Mouse (Mus musculus) embryonic facial prominence, embryonic 11.5 days (tissue): Measurements from ENCODE around the gene Ndrg4. TPM values are rescaled to one million over a fixed set of nuclear protein-coding genes. Genes with fewer than 3 reads are reported as not detected.

Experiments used
- ATAC-seq: fragments of 200-750 bp; cut with Nextera tagmentation; replicated peaks from 2 replicates; pipeline ENCODE4 v1.8.0; 2017; ENCODE audit warnings: low read depth; ENCODE audit not compliant: insufficient number of reproducible peaks, low FRiP score, low TSS enrichment
- DNase-seq: peaks from one replicate; pipeline ENCODE4 v3.0.0-alpha.2; 2015; ENCODE audit warnings: low spot score
- H3K27ac ChIP-seq: fragments of 300-500 bp; sonication (generic); replicated peaks from 2 replicates; pipeline ENCODE4 v1.5.1; 2014; ENCODE audit warnings: mild to moderate bottlenecking, low read depth, low read length, control low read depth
- H3K27me3 ChIP-seq: fragments of 300-500 bp; sonication (generic); 2 replicates; pipeline ENCODE4 v1.6.1; 2014; ENCODE audit warnings: mild to moderate bottlenecking, low read length, moderate library complexity, mixed read lengths; ENCODE audit not compliant: control insufficient read depth, insufficient read depth
- H3K36me3 ChIP-seq: fragments of 300-500 bp; sonication (generic); replicated peaks from 2 replicates; pipeline ENCODE4 v1.6.1; 2014; ENCODE audit warnings: low read depth, mild to moderate bottlenecking, low read length, moderate library complexity, mixed read lengths; ENCODE audit not compliant: control insufficient read depth, insufficient read depth
- H3K4me1 ChIP-seq: fragments of 300-500 bp; sonication (generic); 2 replicates; pipeline ENCODE4 v1.6.1; 2014; ENCODE audit warnings: low read length, mixed read lengths; ENCODE audit not compliant: control insufficient read depth, insufficient read depth
- H3K4me2 ChIP-seq: fragments of 300-500 bp; sonication (generic); 2 replicates; pipeline ENCODE4 v1.6.1; 2014; ENCODE audit warnings: low read depth, mild to moderate bottlenecking, control low read depth, low read length, moderate library complexity
- H3K4me3 ChIP-seq: fragments of 300-500 bp; sonication (generic); 2 replicates; pipeline ENCODE4 v1.5.1; 2014; ENCODE audit warnings: low read depth, low read length, control low read depth
- H3K9ac ChIP-seq: fragments of 300-500 bp; sonication (generic); replicated peaks from 2 replicates; pipeline ENCODE4 v1.6.1; 2014; ENCODE audit warnings: mild to moderate bottlenecking, control low read depth, low read length
- H3K9me3 ChIP-seq: fragments of 300-500 bp; sonication (generic); replicated peaks from 2 replicates; pipeline ENCODE4 v1.6.1; 2016; ENCODE audit warnings: mild to moderate bottlenecking, low read length, inconsistent platforms, mixed read lengths; ENCODE audit not compliant: control insufficient read depth
- WGBS: fragments of 180-500 bp; shearing (Covaris S2); extraction: QIAGEN DNeasy Blood & Tissue Kit; methylation state at CpG from one replicate; pipeline ENCODE4 v1.1.7; 2014; 5-methylcytosine and 5-hydroxymethylcytosine counted together
- polyA plus RNA-seq: library from polyadenylated mRNA; unstranded; fragments of >200 nt; fragmentation: Nextera tagmentation; extraction: Ambion mirVana; gene quantifications from 2 replicates; pipeline ENCODE4 v1.2.1, GENCODE M21; 2014

The Ndrg4 gene
- polyA plus RNA-seq, 1 experiment from 2014 or later, result 21.2 TPM

- no peak overlapping the region for H3K27ac ChIP-seq
- ATAC-seq, result no peak
- peak overlapping the region; percentile 87 for H3K4me2 ChIP-seq
- H3K36me3 ChIP-seq, result peaks cover 4% of the 10 kb centered on the region; the same call in 1 of the 2 replicates
- no peaks in the 10 kb centered on the region for H3K9me3 ChIP-seq
- no peak for DNase-seq
- 83% methylated on average over 6 of the region's 6 CpGs for WGBS
- H3K27me3 ChIP-seq, result no peaks in the 10 kb centered on the region
- no peak overlapping the region for H3K9ac ChIP-seq
- no peaks in the 10 kb centered on the region; the same call in none of the 2 replicates for H3K4me1 ChIP-seq
- peak overlapping the region; percentile 75; the same call in 1 of the 2 replicates for H3K4me3 ChIP-seq
These were observed 38.1 kb downstream of the Ndrg4 start for GRCm38 (mm10) chr8:95714837-95715413.

- Histone ChIP-seq H3K36me3 (peaks cover 4% of the 10 kb centered on the region; the same call in 1 of the 2 replicates), H3K9ac (peak within 1 kb of the TSS; percentile 87), H3K27me3 (no peaks in the 10 kb centered on the region), H3K9me3 (no peaks in the 10 kb centered on the region), H3K27ac (peak within 1 kb of the TSS; percentile 36; the same call in 1 of the 2 replicates), H3K4me1 (no peaks in the 10 kb centered on the region; the same call in none of the 2 replicates), H3K4me2 (peak within 1 kb of the TSS; percentile 87), H3K4me3 (peak within 1 kb of the TSS; percentile 75)
- DNase-seq (peak; percentile 92), ATAC-seq (peak; percentile 83)
- WGBS, result under 1% methylated on average over 73 of the region's 79 CpGs
These were observed 39.1 kb downstream of the Ndrg4 start, which contains the start of gene Setd6 for GRCm38 (mm10) chr8:95715676-95716531. TSS of gene Setd6 (plus strand) at chr8:95715881.

- no peak for ATAC-seq
- DNase-seq, result no peak
- Histone ChIP-seq H3K4me3 (peak overlapping the region; percentile 75), H3K4me2 (peak overlapping the region; percentile 87), H3K27me3 (no peaks in the 10 kb centered on the region), H3K36me3 (peaks cover 4% of the 10 kb centered on the region; the same call in 1 of the 2 replicates), H3K9ac (peak overlapping the region; percentile 87), H3K9me3 (no peaks in the 10 kb centered on the region), H3K4me1 (no peaks in the 10 kb centered on the region; the same call in none of the 2 replicates), H3K27ac (no peak overlapping the region)
- 19% methylated on average over 21 of the region's 21 CpGs for WGBS
These were observed 40.0 kb downstream of the Ndrg4 start for GRCm38 (mm10) chr8:95716546-95717335.

GRCm38 (mm10) chr8:95727625-95728024, 50.8 kb downstream of the Ndrg4 start:
- H3K27me3 ChIP-seq, result no peaks in the 10 kb centered on the region
- DNase-seq (no peak), ATAC-seq (no peak)
- no peaks in the 10 kb centered on the region for H3K9me3 ChIP-seq
- no peak overlapping the region for H3K4me3 ChIP-seq
- no peaks in the 10 kb centered on the region for H3K4me1 ChIP-seq
- peaks cover 9% of the 10 kb centered on the region for H3K36me3 ChIP-seq
- no peak overlapping the region for H3K27ac ChIP-seq
- 88% methylated on average over 4 of the region's 4 CpGs for WGBS
- no peak overlapping the region for H3K4me2 ChIP-seq
- H3K9ac ChIP-seq, result no peak overlapping the region

- Histone ChIP-seq H3K9ac (no peak overlapping the region), H3K36me3 (peaks cover 13% of the 10 kb centered on the region), H3K27ac (no peak overlapping the region), H3K4me1 (no peaks in the 10 kb centered on the region), H3K4me2 (no peak overlapping the region), H3K27me3 (no peaks in the 10 kb centered on the region), H3K4me3 (no peak overlapping the region), H3K9me3 (no peaks in the 10 kb centered on the region)
- WGBS, result 86% methylated on average over 7 of the region's 7 CpGs
- ATAC-seq, result no peak
- DNase-seq, result peak; percentile 39
These were observed 61.8 kb downstream of the Ndrg4 start for GRCm38 (mm10) chr8:95738596-95738995.

GRCm38 (mm10) chr8:95741732-95742131, 65.0 kb downstream of the Ndrg4 start:
- Histone ChIP-seq H3K4me1 (no peaks in the 10 kb centered on the region), H3K9ac (no peak overlapping the region), H3K4me2 (no peak overlapping the region), H3K27me3 (no peaks in the 10 kb centered on the region), H3K4me3 (no peak overlapping the region), H3K36me3 (peaks cover 6% of the 10 kb centered on the region), H3K27ac (no peak overlapping the region), H3K9me3 (no peaks in the 10 kb centered on the region)
- WGBS, result 90% methylated on average over 7 of the region's 7 CpGs
- no peak for DNase-seq
- ATAC-seq, result no peak

GRCm38 (mm10) chr8:95748028-95748427, 71.2 kb downstream of the Ndrg4 start:
- no peak for DNase-seq
- no peaks in the 10 kb centered on the region for H3K27me3 ChIP-seq
- H3K4me3 ChIP-seq, result no peak overlapping the region
- no peaks in the 10 kb centered on the region for H3K4me1 ChIP-seq
- peaks cover 10% of the 10 kb centered on the region for H3K36me3 ChIP-seq
- no peak for ATAC-seq
- H3K27ac ChIP-seq, result no peak overlapping the region
- H3K9ac ChIP-seq, result no peak overlapping the region
- 93% methylated on average over 4 of the region's 4 CpGs for WGBS
- no peaks in the 10 kb centered on the region for H3K9me3 ChIP-seq
- no peak overlapping the region for H3K4me2 ChIP-seq
